Mouse (Mus musculus) lung, adult 2 months (tissue): ENCODE measurements around the gene Inppl1. TPM values are rescaled to one million over a fixed set of nuclear protein-coding genes. Genes with fewer than 3 reads are reported as not detected.
A peak's percentile ranks its signal among the peaks of the same experiment; 100 is the strongest.

ENCODE experiments used
- DNase-seq: peaks from one replicate; pipeline ENCODE4 v3.0.0; 2022
- H3K4me1 ChIP-seq: fragments of 200-500 bp; 2 replicates; pipeline ENCODE4 v1.6.1; 2011; ENCODE audit warnings: low read length; ENCODE audit not compliant: control insufficient read depth, insufficient read depth
- H3K4me3 ChIP-seq: fragments of 200-500 bp; replicated peaks from 2 replicates; pipeline ENCODE3; 2011; ENCODE audit warnings: low read depth, mild to moderate bottlenecking, control low read depth, low read length; ENCODE audit errors: extremely low read depth
- CTCF ChIP-seq: fragments of 200-500 bp; IDR thresholded peaks from 2 replicates; pipeline ENCODE4 v1.5.1; 2011; ENCODE audit warnings: mild to moderate bottlenecking, low read length, control low read depth; ENCODE audit not compliant: insufficient read depth
- POLR2A ChIP-seq: fragments of 200-500 bp; IDR thresholded peaks from 2 replicates; pipeline ENCODE4 v1.6.1; 2011; ENCODE audit warnings: low read depth, mild to moderate bottlenecking, control low read depth, low read length, borderline replicate concordance; ENCODE audit errors: extremely low read depth
- WGBS: fragments of 180-500 bp; shearing (Covaris S2); methylation state at CpG from one replicate; pipeline ENCODE4 v1.1.7; 2018; 5-methylcytosine and 5-hydroxymethylcytosine counted together
- polyA plus RNA-seq: library from polyadenylated mRNA; depleted of rRNA; stranded (reverse); fragments of >200 nt; gene quantifications from 2 replicates; pipeline ENCODE4 v1.2.3, GENCODE M21; 2012

The Inppl1 gene
- polyA plus RNA-seq, 1 experiment = 84.3 TPM

GRCm38 (mm10) chr7:101832372-101832771, 5.7 kb downstream of the Inppl1 start:
- Histone ChIP-seq H3K4me1 (no peaks in the 10 kb centered on the region; the same call in 1 of the 2 replicates), H3K4me3 (no peak overlapping the region)
- no peak for DNase-seq
- TF ChIP-seq POLR2A (no peak), CTCF (no peak)
- WGBS = 92% methylated on average over 4 of the region's 4 CpGs

DNA sequence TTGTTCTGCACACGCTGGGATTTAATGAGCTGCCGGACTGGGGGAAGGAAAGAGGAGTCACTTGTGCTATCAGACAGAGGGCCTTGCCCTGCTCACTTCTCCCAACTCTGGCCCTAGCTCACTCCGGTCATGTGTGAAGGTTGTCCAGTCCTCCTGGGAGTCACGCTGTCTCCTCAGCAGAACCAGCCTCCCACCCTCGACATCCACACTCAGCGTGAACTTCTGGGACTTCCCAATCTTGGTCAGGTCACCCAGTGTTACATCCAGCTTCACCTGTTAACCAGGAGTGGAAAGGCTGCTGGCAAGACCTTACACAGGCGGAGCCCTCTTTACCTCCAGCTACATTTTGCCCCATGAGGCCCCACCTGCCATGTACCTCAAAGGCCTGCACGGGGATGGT, 6.6 kb downstream of the Inppl1 start:
- DNase-seq = no peak
- H3K4me3 ChIP-seq = no peak overlapping the region
- WGBS = 92% methylated on average over 8 of the region's 8 CpGs
- no peaks in the 10 kb centered on the region; the same call in 1 of the 2 replicates for H3K4me1 ChIP-seq
- TF ChIP-seq CTCF (no peak), POLR2A (no peak)

DNA sequence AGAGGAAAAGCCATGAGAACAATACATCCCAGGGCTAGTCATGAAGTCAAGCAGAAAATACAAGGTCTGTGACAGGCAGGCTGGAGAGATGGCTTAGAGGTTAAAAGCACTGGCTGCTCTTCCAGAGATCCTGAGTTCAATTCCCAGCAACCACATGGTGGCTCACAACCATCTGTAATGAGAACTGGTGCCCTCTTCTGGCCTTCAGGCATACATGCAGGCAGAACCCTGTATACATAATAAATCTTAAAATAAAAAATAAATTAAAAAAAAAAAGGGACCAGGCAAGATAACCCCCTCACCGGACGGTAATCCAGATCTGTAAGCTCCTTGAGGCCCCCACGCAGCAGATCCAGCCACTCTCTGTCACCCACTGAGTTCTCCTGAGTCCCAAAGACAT, 7.7 kb downstream of the Inppl1 start:
- TF ChIP-seq CTCF = no peak
- WGBS = 97% methylated on average over 3 of the region's 3 CpGs

DNA sequence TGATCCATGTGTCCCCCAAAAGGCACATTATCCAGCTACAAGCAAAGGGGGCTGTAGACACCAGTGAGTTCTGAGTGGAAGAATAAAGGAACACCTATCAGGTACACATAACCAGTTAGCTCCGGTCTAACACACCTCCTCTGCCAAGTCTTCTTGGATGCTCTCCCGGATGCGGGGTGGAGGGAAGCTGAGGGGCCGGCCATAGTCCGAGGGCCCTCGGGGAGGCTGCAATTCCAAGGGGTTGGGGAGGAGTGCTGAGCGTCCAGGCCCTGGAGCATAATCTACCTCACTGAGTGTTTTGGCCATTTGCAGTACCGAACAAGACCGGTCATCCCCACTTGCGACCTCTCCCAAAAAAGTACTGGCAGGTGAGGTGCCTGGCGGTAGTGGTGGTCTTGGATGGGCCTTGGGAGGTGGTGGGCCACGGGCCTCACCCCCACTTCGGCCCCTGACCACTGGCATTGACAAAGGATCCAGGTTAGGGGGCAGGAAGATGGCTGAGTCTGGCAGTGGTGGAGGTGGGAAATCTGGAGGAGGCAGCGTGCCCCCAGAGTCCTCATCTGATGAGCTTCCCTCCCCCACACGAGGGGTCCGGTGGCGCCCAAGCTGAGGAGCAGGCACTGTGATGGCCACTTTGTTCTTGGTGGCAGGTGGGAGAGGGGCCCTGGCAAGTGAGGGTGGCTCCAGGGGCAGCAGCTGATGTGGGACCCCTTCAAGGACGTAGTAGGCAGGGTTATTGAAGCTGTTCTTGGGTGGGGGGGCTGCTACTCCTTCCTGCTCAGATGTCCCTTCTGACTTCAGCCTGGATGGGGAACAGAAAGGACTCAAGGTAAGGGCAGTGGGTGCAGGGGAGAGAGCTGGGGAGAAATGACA, 14.0 kb downstream of the Inppl1 start:
- Histone ChIP-seq H3K4me1 (peaks cover 4% of the 10 kb centered on the region; the same call in 1 of the 2 replicates), H3K4me3 (no peak overlapping the region)
- WGBS = 84% methylated on average over 18 of the region's 18 CpGs
- no peak for DNase-seq
- TF ChIP-seq POLR2A = no peak
- TF ChIP-seq CTCF = no peak

More for the DNA sequence above, 7.7 kb downstream of the Inppl1 start:
- H3K4me3 ChIP-seq = no peak overlapping the region
- no peaks in the 10 kb centered on the region for H3K4me1 ChIP-seq
- DNase-seq = no peak

DNA sequence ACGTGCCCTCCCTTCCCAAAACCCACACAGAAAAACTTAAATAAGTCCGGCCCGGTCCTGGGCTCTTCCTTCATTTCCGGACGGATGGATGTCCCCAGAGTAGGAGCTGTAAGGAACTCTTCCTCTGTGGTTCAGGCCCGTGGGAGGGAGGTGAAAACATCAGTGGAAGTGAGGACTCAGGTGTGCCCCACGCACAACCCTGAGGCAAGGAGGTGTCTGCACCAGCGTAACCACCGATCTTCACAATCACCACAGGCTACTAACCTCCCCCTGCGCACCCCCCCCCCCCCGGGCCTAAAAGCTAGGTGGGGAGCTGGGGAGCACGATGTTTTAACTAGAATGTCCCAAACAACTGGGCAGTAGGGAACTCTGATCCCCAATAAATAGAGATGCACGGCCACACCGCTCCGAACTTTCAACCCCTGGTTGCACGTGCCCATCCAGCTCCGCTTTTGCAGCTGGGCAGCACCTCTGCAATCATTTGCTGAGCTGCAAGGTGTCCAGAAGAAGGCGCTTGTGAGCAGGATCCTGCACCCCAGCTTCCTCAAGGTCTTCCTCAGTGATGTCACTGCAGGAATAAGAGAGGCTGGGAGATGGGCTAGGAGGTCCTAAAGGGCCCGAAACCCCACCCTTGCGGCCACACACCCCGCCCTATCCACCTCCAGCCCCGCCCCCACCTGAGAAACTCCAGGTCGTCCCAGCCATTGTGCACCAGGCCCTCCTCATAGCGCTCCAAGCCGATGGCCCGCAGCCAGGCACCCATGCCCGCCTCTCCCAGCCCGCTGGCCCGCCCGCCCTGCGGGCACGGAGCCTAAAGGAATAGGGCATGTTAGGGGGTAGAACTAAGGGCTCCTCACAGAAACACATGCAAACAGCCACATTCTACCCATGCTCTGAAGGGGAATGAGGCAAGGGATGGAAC, 14.9 kb downstream of the Inppl1 start:
- TF ChIP-seq POLR2A = no peak
- peak; percentile 50; the same call in 1 of the 2 replicates for TF ChIP-seq CTCF
- Histone ChIP-seq H3K4me3 (no peak overlapping the region), H3K4me1 (peaks cover 4% of the 10 kb centered on the region; the same call in 1 of the 2 replicates)
- peak; percentile 40 for DNase-seq
- WGBS = 56% methylated on average over 32 of the region's 32 CpGs

DNA sequence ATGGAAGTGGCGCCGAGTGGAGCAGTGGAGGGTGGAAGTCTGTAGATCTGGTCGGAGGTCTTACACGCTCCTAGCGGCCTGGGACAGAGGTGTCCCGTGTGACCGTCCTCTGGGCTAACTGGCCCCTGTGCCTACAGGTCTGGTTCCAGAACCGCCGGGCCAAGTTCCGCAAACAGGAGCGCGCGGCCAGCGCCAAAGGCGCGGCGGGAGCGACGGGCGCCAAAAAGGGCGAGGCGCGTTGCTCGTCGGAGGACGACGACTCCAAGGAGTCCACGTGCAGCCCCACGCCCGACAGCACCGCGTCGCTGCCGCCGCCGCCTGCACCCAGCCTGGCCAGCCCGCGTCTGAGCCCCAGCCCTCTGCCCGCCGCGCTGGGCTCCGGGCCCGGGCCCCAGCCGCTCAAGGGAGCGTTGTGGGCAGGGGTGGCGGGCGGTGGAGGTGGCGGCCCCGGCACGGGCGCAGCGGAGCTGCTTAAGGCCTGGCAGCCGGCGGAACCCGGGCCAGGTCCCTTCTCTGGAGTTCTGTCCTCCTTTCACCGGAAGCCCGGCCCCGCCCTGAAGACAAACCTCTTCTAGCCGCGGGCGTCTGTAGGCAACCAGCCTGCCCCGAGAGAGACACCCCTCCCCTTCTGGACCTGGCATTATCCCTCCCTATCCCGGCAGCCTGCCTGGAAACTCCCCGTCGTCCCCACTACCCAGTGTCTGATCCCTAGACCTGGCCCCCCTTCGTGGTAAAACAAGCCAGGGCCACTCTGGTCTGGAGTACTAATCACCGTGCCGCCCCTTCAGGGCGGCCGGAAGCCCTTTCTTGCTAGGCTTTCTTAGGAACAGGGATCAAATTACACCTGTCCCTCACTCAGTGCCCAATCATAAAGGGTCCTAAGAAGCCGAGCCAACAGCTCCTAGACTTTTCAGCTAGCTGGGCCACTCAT, 16.2 kb downstream of the Inppl1 start:
- no peak for TF ChIP-seq CTCF
- 0 out of 2 replicates have a peak, but pooled peaks have one; percentile 3 for TF ChIP-seq POLR2A
- under 1% methylated on average over 68 of the region's 71 CpGs for WGBS
- peak; percentile 59 for DNase-seq
- Histone ChIP-seq H3K4me1 (peaks cover 4% of the 10 kb centered on the region; the same call in 1 of the 2 replicates), H3K4me3 (peak overlapping the region; percentile 8)

DNA sequence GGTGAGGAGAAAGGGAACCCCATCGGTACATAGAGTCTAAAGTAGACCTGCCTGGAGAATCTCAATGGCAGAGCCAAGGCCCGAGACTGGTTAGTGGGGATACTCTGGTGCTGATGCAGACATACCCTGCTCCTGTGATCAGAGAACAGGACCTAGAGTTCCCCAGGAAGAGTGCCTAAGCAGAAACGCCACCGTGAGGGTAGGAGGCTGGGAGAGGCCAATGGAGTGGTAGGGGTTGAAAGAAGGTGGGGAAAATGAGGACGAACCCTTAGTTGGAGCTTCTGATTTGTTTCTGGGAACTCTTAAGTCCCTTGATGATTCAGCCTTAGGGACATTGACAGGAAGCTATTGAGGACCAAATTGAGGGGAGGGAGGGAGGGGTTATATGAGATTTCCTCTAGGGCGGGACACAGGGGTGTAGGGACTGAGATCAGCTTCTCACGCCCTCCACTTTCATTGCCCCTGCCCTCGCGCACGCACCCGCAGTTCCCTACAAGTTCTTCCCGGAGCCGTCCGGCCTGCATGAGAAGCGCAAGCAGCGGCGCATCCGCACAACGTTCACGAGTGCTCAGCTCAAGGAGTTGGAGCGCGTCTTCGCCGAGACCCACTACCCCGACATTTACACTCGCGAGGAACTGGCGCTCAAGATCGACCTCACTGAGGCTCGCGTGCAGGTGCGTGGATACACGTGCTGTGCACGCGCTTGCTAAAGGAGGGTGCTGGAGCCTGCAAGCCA, 17.6 kb downstream of the Inppl1 start:
- WGBS = 7% methylated on average over 35 of the region's 35 CpGs
- DNase-seq = no peak
- no peak for TF ChIP-seq POLR2A
- no peak for TF ChIP-seq CTCF
- peaks cover 4% of the 10 kb centered on the region; the same call in 1 of the 2 replicates for H3K4me1 ChIP-seq
- H3K4me3 ChIP-seq = no peak overlapping the region

GRCm38 (mm10) chr7:101817861-101818401, 20.1 kb downstream of the Inppl1 start, which contains the start of gene Phox2a:
Gene Phox2a (plus strand): TSS chr7:101818313.
- peaks cover 4% of the 10 kb centered on the region; the same call in 1 of the 2 replicates for H3K4me1 ChIP-seq
- 2% methylated on average over 45 of the region's 45 CpGs for WGBS
- DNase-seq = no peak
- TF ChIP-seq POLR2A = no peak
- no peak for TF ChIP-seq CTCF
- H3K4me3 ChIP-seq = no peak within 1 kb of the TSS
